Mouse (Mus musculus) left cerebral cortex, postnatal 10 days (tissue): ENCODE results near the gene Col9a2. TPM values are rescaled to one million over a fixed set of nuclear protein-coding genes. Genes with fewer than 3 reads are reported as not detected.

Source experiments
- DNase-seq, 2 experiments: peaks; one replicate each; pipeline ENCODE4 v3.0.0; 2021 to 2022; ENCODE audit warnings: low spot score in 2 of 2, mixed read lengths in 1 of 2; ENCODE audit errors: extremely low spot score in 1 of 2
- intact Hi-C: fragments of 180-260 bp; cut with DNase I; formaldehyde crosslinking; loops from one replicate; pipeline ENCODE4 v1.15.1; 2025
- total RNA-seq, 2 experiments: library from RNA; stranded (reverse); gene quantifications; 2 replicates each; pipeline ENCODE4 v1.2.3; 2021

Gene Col9a2
- total RNA-seq, 2 experiments from 2014 or later, result 12.9 to 14.6 TPM

DNA sequence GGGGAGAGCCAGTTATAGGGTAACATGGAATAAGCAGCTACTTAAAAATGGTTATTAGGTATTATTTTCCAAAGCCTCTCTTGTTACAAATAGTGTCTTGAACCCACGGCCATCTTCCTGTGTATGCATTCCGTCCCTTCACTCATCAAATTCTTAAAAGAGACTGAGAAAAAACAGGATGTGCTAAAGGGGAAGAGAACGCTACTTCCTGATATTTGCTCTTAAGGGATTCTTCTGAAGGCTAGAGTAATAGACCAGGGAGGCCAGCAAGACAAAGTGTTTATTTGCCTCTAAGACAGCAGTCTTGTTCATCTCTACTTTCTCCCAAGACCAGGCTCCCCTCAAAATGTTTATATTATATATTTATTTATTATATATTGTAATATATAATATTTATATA, 20.9 kb upstream of the Col9a2 start:
- intact Hi-C loops, result no loop called here
- no peak for DNase-seq

DNA sequence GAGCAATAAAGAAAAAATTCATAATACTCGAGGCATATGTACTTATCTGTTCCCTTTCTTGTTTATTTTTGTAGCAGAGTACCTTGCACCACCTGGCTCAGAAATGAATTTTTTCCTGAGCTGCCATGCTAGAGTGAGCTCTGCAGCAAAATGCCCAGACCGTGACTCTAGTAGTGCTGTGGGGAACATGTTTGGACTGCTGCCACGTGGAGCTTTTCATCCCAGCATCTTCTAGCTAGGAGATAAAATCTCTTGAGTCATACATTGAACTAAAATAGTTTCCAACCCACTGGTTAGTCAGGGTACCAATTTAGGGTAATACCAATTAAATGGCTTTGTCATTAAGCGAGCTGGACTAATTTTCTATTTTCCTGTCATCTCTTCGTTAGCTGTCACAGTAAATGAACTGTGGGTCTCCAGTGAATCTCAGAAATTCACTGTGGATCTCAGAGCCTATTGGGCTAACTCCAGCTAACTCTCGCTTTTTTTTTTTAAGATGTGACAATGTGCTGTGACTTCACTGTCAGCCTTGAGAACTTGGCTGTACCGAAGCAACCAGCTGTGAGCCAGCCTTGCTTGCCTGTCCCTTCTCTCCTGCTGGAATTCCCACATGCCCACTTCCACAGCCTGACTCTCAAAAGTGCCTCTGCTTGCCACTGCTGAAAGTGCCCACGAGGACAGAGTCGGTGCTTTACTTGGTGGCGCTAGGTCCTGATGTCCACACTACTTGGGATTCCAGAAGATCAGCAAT, 19.0 kb upstream of the Col9a2 start:
- intact Hi-C loops, result no loop called here
- peak in 1 of 2 experiments; percentile 38 for DNase-seq

DNA sequence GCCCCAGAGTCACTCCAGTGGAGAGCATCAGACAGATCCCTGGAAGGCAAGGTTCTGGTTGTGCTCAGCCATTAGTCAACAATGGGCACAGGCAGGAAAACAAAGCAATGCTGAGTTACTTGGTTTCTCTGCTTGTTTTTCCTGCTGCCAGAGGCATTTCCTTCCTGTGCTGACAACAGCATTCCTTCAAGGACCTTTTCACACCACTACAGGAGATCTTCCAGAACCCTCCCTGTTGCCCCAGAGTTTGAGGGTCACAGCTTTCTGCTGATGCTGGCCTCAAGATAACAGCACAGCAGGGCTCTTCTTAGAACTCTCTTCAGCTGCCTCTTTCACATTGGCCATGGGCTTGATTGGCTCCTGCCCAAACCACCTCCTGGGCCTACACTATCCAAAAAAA, 17.3 kb upstream of the Col9a2 start:
- intact Hi-C loops, result no loop called here
- DNase-seq, result no peak

DNA sequence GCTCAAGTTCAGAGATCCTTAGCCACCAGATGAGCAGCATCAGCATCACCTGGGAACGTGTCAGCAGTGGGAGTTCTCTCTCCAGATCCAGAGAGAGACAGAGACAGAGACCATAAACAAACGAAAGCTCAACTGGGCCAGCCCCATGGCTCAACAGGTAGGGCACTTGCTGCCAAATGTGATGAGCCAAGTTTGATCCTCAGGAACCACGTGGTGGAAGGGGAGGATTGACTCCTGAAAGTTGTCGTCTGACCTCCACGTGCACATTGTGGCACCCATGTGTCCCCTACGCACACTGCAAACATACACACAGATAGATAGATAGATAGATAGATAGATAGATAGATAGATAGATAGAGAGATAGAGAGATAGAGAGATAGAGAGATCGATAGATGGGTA, 15.7 kb upstream of the Col9a2 start:
- DNase-seq, result no peak

DNA sequence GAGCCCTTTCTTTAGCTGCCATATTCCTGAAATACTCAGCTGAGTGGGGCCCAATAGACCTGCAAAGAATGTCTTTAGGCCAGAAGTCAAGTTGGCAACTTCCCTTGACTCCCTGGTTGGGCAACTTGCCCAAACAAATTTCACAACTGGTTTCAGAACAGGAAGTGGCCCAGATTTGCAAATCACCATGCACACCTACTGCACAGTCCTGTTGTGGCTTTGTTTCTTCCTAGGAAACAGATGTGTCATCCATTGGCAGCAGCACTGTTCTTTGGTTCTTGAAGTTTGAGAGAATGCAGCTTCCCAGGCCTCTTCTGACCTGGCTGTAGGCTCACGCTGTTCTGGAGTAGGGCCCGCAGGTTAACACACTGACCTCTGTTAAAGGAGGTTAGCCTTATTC, 15.2 kb upstream of the Col9a2 start:
- DNase-seq, result peak in 1 of 2 experiments; percentile 48
- intact Hi-C loops, result no loop called here

More for the DNA sequence above, 15.7 kb upstream of the Col9a2 start:
- intact Hi-C loops, result no loop called here

DNA sequence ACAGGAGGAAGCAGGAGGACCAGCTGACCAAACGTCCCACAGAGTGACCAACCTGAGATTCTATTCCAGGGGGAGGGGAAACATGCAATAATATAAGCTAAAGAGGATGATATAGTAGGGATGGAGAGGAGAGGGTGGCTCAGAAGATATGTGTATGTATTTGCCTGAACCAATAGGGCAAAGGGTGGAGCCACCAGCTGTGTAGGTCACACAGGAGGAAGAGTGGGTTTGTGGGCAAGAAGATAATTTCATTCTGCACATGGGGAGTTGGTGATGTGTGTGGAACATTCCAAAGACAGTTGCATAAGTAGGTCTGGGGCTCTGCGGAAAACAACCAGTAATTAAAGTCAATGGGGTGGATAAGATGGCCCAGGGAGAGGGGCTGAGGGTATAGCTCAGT, 13.5 kb upstream of the Col9a2 start:
- DNase-seq, result no peak
- intact Hi-C loops, result loop anchor here (5.0 kb wide), 2 partner anchors 38 to 207 kb away; no protein-coding TSS in a partner anchor

DNA sequence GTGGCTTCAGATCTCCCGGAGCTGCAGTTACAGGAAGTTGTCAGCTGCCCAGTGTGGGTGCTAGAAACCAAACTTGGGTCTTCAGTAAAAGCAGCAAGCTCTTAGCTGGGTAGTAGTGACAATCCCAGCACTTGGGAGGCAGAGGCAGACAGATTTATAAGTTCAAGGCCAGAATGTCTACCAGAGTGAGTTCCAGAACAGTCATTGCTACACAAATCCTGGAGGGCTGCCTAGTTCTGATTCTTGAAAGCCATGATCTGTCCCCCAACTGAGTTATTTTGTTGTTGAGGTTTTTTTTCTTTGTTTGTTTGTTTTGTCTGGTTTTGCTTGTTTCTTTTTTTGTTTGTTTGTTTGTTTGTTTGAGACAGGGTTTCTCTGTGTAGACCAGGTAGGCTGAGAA, 11.0 kb upstream of the Col9a2 start:
- intact Hi-C loops, result loop anchor here (5.0 kb wide), 2 partner anchors 41 to 204 kb away; no protein-coding TSS in a partner anchor
- no peak for DNase-seq

DNA sequence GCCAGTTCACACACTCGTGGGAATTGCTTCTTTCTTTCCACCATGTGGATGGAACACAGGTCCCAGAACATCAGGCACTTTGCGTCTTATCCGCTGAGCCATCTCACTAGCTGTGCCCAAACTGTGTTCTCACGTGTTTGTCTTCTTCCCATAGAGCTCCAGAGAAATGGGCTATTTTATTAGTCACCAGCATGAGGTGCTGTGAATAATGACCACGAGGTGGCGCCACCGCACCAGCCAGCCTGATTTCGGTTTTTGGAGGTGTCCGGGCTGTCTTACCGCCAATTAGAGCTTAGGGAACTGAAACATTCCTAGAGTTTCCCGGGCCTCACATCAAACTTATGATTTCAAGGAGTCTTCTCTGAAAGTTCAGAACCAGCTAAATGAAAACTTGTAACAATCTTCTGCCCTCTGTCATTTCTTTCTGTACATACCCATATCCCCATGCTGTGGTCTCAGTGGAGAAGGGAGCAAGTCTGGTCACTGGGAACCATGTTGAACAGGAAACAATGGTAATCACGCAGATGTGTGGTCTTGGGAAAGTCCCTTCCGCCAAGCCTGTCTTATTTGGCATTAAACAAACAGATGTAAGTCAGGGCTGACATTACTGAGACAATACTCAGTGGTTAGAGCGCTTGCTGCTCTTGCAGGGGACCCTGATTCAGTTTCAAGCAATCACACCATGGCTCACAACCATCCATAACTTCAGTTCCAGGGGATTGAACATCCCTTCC, 10.4 kb upstream of the Col9a2 start:
- intact Hi-C loops, result loop anchor here (5.0 kb wide), 2 partner anchors 42 to 203 kb away; no protein-coding TSS in a partner anchor
- peak in 1 of 2 experiments; percentile 61 for DNase-seq

DNA sequence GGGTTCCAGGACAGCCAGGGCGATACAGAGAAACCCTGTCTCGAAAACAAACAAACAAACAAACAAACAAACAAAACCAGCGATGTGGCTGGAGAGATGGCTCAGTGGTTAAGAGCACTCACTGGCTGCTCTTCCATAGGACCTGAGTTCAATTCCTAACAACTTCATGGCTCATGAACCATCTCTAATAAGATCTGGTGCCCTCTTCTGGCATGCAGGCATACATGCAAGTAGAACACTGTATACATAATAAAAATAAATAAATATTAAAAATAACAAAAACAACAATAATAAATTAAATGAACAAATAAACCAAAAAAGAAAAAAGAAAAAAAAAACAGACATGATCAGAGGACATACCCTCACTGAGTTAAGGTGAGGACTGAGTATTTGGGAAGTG, 9.6 kb upstream of the Col9a2 start:
- no peak for DNase-seq
- intact Hi-C loops, result loop anchor here (5.0 kb wide), 2 partner anchors 42 to 203 kb away; no protein-coding TSS in a partner anchor

DNA sequence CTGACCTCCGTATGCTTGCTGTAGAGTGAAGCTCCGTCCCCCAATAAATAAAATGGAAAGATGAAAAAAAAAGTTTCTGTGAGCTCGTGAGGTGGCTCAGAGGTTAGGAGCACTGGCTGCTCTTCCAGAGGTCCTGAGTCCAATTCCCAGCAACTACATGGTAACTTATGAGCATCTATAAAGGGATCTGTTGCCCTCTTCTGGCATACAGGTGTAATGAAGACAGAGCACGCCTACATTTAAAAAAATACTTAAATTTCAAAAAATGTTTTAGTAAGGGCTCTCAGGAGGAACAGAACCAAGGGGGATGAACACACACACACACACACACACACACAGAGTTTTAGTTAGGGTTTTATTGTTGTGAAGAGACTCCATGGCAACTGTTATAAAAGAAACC, 7.7 kb upstream of the Col9a2 start:
- no peak for DNase-seq
- intact Hi-C loops, result no loop called here

DNA sequence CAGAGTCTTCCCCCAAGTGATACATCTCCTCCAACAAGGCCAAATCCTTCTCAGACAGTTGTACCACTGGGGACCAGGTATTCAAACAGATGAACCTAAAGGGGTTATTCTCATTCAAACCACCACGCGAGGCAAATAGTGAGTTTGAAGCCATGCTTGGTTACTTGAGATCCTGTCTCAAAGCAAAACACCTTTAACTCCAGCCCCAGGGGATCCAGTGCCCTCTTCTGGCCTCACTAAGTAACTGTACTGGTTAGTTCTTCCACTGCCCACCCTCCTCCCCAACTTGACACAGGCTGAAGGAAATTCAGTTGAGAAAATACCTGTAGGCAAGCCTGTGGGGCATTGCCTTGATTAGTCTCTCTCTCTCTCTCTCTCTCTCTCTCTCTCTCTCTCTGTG, 6.2 kb upstream of the Col9a2 start:
- intact Hi-C loops, result no loop called here
- DNase-seq, result no peak

DNA sequence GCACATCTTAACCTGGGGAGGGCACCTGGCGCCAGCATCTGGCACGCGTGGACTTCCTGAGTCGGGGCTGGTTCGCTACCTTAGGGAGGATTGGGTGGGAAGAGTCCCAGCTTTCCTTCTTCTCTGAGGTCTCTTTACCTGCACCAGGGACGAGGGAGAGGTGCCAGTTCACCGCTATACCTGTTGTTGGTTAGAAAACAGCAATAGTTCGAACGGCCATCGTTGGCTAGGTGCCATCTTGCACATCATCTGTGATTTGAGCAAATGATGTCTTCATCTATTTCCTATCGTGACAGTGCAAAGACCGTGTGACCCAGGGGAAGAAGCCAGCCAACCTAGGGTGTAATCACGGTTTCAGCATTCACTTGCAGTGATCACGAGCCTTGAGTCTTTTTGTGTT, 1.1 kb downstream of the Col9a2 start:
- DNase-seq, result peak in 1 of 2 experiments; percentile 60
- intact Hi-C loops, result no loop called here

DNA sequence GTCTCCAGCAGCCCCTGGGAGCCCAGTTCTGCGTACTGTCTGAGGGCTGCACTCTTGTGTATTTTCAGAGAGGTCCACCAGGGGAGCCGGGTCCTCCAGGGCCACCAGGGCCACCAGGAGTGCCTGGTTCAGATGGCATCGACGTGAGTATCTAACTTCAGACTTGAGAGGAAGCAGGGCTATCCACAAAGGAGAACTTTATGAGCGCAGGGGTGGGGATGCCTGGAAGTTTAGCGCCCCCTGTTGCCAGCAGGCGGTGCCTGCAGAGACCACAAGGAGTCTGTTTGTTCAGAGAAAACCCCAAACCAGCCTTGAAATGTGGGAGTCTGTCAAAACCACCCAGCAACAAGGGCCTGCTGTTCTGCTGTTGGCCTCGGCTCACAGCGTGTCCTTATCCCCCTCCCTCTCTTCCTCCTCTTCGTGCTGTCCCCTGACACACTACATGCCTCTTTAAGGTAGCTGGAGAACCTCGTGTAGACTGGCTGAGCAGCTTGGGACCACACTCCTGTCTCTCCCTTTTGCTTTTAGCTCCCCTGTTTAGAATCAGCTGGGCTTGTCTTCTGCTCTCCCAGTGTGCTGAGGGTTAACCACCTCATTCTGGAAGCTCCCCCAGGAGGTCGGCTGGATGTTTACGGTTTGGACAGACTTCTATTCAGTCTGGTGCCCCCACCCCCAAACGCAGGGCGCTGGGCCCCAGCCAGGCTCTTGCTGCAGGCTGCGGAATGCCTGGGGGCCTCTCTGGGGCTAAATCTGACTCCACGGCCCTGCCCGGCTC, 1.9 kb downstream of the Col9a2 start:
- intact Hi-C loops, result no loop called here

DNA sequence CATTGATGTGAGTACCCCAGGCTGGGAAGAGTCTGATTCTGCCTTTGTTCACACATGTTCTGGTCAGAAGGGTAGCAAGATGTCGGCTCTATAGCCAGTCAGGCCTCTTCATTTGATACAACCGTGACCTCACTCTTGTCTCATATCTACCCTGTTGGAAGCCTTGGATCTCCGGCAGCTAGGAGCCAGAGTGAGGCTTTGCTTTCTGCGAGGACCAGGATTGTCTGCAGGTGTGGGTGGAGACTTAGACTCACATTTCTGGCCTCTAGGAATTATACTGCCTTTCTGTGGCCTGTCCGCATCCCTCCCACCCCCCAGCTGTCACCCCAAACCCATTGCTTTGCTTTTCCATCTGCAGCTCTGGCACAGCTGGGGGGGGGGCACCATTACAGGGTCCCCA, 3.3 kb downstream of the Col9a2 start:
- DNase-seq, result no peak
- intact Hi-C loops, result no loop called here

More for the DNA sequence above, 1.9 kb downstream of the Col9a2 start:
- DNase-seq, result peak; percentile 56 to 85

DNA sequence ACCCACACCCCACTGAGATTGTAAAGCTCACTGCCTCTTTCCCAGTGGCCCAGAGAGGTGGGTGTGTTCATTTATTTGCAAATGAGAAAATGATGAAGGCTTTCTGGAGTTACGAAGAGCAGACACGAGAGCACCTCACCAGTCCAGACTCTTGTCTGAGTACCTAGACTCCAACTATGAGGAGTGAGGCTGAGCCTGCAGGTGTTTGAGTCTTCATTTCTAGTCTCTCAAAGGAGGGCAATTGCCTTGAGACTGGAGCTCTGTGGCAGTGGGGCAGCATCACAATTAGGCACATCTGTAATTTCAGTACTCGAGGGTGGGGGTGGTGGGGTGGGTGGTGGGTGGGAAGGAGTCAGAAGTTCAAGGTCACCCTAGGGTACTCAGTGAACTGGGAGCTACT, 3.8 kb downstream of the Col9a2 start:
- DNase-seq, result no peak
- intact Hi-C loops, result no loop called here

DNA sequence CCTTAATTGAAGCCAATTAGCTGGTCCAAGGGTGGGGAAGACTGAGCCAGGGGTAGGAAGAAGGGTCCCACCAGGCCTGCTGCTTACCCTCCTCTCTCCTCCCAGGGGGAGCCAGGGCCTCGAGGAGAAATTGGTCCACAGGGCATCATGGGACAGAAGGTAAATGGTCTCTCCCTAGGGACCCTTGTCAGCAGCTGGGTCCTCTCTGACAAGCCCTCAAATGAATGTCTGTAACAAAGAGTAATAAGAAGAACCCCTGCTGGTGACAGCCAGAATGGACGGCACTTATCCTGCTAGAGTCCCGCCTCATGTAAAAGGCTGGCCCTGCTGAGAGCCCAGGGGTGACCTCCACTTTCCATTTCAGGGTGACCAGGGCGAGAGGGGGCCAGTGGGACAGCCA, 12.7 kb downstream of the Col9a2 start:
- no peak for DNase-seq
- intact Hi-C loops, result no loop called here

DNA sequence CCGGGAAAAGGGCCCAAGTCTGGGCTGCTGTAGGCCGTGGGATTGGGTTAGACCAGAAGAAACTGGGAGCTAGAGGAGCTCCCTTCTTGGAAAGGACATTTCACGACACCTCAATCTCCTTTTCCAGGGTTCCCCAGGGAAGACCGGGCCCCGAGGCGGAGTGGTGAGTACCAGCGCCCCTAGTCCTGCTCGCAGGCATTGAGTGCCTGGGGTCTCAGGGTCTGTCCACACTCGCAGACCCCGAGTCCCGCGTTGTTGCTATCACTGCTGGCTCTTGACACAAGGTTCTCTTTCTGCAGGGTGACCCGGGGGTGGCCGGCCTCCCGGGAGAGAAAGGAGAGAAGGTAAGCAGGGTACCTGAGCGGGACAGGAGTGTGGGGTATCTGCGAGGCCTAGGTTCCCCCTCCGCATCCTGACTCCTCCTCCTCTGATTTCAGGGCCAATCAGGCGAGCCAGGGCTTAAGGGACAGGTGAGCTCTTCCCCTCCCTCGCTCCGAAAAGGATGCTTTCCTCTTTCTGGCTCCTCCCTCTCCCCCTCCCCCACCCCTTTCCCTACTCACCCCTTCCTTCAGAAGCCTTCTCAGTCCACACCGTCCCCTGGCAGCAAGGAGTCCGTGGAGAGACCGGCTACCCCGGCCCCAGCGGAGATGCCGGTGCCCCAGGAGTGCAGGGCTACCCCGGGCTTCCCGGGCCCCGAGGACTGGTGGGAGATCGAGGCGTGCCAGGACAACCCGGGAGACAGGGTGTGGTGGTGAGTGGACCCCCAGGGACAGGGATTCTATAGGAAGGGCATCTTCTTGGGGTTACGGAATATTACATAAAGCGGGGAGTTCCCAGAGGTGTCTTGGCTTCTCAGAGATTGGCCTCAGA, 13.5 kb downstream of the Col9a2 start:
- no peak for DNase-seq
- intact Hi-C loops, result no loop called here

DNA sequence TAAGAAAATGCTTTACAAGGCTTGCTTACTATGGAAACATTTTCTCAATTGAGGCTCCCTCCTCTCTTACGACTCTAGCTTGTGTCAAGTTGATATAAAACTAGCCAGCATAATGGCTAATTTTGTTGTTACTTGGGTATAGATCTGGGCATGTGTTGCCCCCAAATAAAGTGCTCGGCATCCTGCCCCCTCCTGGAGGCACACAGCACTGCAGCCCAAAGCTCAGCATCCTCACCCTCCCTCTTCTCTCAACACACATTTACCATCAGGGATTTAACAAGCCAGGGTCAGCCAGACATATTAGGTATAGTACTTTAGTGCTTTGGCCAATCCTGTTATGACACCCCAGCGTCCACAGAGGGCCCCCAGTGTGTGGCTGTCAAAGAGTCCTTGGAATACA, 17.2 kb downstream of the Col9a2 start:
- no peak for DNase-seq
- intact Hi-C loops, result no loop called here

DNA sequence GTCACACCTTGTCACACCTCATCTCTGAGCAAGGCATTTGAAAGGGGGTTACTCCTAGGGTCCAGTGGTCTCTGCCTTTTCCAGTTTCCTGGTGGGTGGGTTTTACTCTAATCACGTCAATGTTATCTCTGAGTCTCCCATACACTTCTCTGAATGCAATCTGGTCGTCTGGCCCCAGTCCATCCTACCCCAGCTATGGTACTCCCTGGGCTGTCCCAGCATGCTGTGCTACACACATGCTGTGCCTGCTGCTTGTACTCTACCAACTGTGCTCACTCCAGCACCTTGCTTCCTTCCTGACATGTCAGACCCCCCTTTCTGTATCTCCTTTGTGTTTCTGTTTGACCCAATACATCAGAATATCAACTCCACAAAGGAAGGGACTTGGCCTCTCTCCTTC, 17.8 kb downstream of the Col9a2 start:
- intact Hi-C loops, result no loop called here
- DNase-seq, result no peak
